ENCODE assay signal across 9 mouse cellular contexts in genomic region chr17:90501023-90501675, GRCm38 (mm10).
DNase-seq lines count a peak whose midpoint lies in the region; ATAC-seq lines count a peak whose summit lies in the region.
"Had no signal": no experiment of that assay in that cellular context is flagged by ENCODE, and none has a peak within 500 bp of the region (broad histone marks: within the 10 kb centered on the region; RNA-seq: fewer than 3 reads in every experiment).

No protein-coding gene starts in this region.

- no peaks in the 10 kb centered on the region for H3K27me3 ChIP-seq in kidney, embryonic 14.5 days (ENCODE audit: control insufficient read depth, insufficient read depth, low read length)
- no peaks in the 10 kb centered on the region for H3K27me3 ChIP-seq in hindbrain, embryonic 12.5 days
- no peaks in the 10 kb centered on the region for H3K27me3 ChIP-seq in midbrain, embryonic 14.5 days (ENCODE audit: control insufficient read depth, insufficient read depth, low read length)
- H3K27me3 ChIP-seq: lung, embryonic 15.5 days had no signal

- H3K4me2 ChIP-seq in kidney, embryonic 14.5 days (replicated peaks; ENCODE audit: low read depth, low read length) = no peak overlapping the region
- no peak overlapping the region for H3K4me2 ChIP-seq in hindbrain, embryonic 12.5 days (replicated peaks)
- no peak overlapping the region for H3K4me2 ChIP-seq in midbrain, embryonic 14.5 days (ENCODE audit: low read length)
- H3K4me2 ChIP-seq: lung, embryonic 15.5 days had no signal

- H3K9me3 ChIP-seq in kidney, embryonic 14.5 days (ENCODE audit: control insufficient read depth, low read length) = no peaks in the 10 kb centered on the region
- H3K9me3 ChIP-seq in hindbrain, embryonic 12.5 days (replicated peaks) = no peaks in the 10 kb centered on the region
- no peaks in the 10 kb centered on the region for H3K9me3 ChIP-seq in midbrain, embryonic 14.5 days (ENCODE audit: control insufficient read depth, low read length)
- H3K9me3 ChIP-seq: lung, embryonic 15.5 days had no signal

- 59% methylated on average over 6 of the region's 6 CpGs for WGBS in kidney, embryonic 14.5 days
- 52% methylated on average over 6 of the region's 6 CpGs for WGBS in hindbrain, embryonic 12.5 days
- 54% methylated on average over 6 of the region's 6 CpGs for WGBS in midbrain, embryonic 14.5 days

- no peak overlapping the region for H3K4me3 ChIP-seq in kidney, embryonic 14.5 days (ENCODE audit: low read length)
- no peak overlapping the region for H3K4me3 ChIP-seq in hindbrain, embryonic 12.5 days
- no peak overlapping the region for H3K4me3 ChIP-seq in midbrain, embryonic 14.5 days (replicated peaks; ENCODE audit: low read depth, low read length)
- H3K4me3 ChIP-seq: lung, embryonic 15.5 days had no signal

- no peaks in the 10 kb centered on the region for H3K36me3 ChIP-seq in kidney, embryonic 14.5 days (ENCODE audit: control insufficient read depth, insufficient read depth, low read length)
- H3K36me3 ChIP-seq in hindbrain, embryonic 12.5 days = no peaks in the 10 kb centered on the region
- no peaks in the 10 kb centered on the region for H3K36me3 ChIP-seq in midbrain, embryonic 14.5 days (ENCODE audit: control insufficient read depth, insufficient read depth, low read length)
- H3K36me3 ChIP-seq: lung, embryonic 15.5 days had no signal

- H3K4me1 ChIP-seq in kidney, embryonic 14.5 days (ENCODE audit: control insufficient read depth, insufficient read depth, low read length) = no peaks in the 10 kb centered on the region
- H3K4me1 ChIP-seq in hindbrain, embryonic 12.5 days = no peaks in the 10 kb centered on the region
- no peaks in the 10 kb centered on the region for H3K4me1 ChIP-seq in midbrain, embryonic 14.5 days (ENCODE audit: control insufficient read depth, insufficient read depth, low read length)
- H3K4me1 ChIP-seq: lung, embryonic 15.5 days had no signal

- no peak for ATAC-seq in kidney, embryonic 14.5 days (ENCODE audit: low FRiP score, low TSS enrichment)
- peak; percentile 73; the same call in 1 of the 2 replicates for ATAC-seq in hindbrain, embryonic 12.5 days (ENCODE audit: low FRiP score)
- peak; percentile 58; the same call in 1 of the 2 replicates for ATAC-seq in midbrain, embryonic 14.5 days (ENCODE audit: low FRiP score, low TSS enrichment)

- H3K9ac ChIP-seq in kidney, embryonic 14.5 days (ENCODE audit: low read depth, low read length) = no peak overlapping the region
- no peak overlapping the region for H3K9ac ChIP-seq in hindbrain, embryonic 12.5 days
- no peak overlapping the region for H3K9ac ChIP-seq in midbrain, embryonic 14.5 days (replicated peaks; ENCODE audit: low read length)
- H3K9ac ChIP-seq: lung, embryonic 15.5 days had no signal

- DNase-seq in kidney, adult 11 months = peak; percentile 3
- DNase-seq in adrenal gland, postnatal 10 days = peak; percentile 74
- peak; percentile 62 for DNase-seq in embryo, embryonic 11 days
- DNase-seq in left cerebral cortex, adult 18-20 months (ENCODE audit: low spot score in 2 of 2) = peak; percentile 74 to 83
- peak; percentile 87 for DNase-seq in midbrain, embryonic 14.5 days
- DNase-seq in thymus, postnatal 14 days = peak; percentile 6

- H3K27ac ChIP-seq in kidney, embryonic 14.5 days (ENCODE audit: low read depth, low read length) = no peak overlapping the region
- no peak overlapping the region for H3K27ac ChIP-seq in hindbrain, embryonic 12.5 days
- no peak overlapping the region for H3K27ac ChIP-seq in midbrain, embryonic 14.5 days (replicated peaks; ENCODE audit: low read depth, low read length)
- H3K27ac ChIP-seq: lung, embryonic 15.5 days had no signal

Comparison
In these comparisons a context has a peak if more than half of its experiments do, and no peak if none do; other contexts are left out.
1. DNase-seq: peak in every context shown above with its lines; median percentile 87 in midbrain, embryonic 14.5 days; 78 in left cerebral cortex, adult 18-20 months; 74 in adrenal gland, postnatal 10 days; 62 in embryo, embryonic 11 days; 6 in thymus, postnatal 14 days; 3 in kidney, adult 11 months.